Mouse (Mus musculus) adrenal gland, adult 2 months (tissue): ENCODE measurements around the gene Clint1. TPM values are rescaled to one million over a fixed set of nuclear protein-coding genes. Genes with fewer than 3 reads are reported as not detected.
A peak's percentile ranks its signal among the peaks of the same experiment; 100 is the strongest.

Experiments
- DNase-seq: peaks from one replicate; pipeline ENCODE4 v3.0.0; 2021
- microRNA-seq, 2 experiments: library from miRNA; unstranded; fragments of <30 nt; microRNA quantifications; one replicate each; pipeline ENCODE4 v1.2.0; 2021
- polyA plus RNA-seq: library from polyadenylated mRNA; depleted of rRNA; stranded (reverse); fragments of >200 nt; gene quantifications from 2 replicates; pipeline ENCODE4 v1.2.3, GENCODE M21; 2012; rRNA removed
- total RNA-seq, 2 experiments: library from RNA; stranded (reverse); gene quantifications; 2 replicates each; pipeline ENCODE4 v1.2.3; 2021

Clint1 gene
- total and polyA plus RNA-seq, 3 experiments = 41.4 to 99.1 (median 61.2) TPM

DNA sequence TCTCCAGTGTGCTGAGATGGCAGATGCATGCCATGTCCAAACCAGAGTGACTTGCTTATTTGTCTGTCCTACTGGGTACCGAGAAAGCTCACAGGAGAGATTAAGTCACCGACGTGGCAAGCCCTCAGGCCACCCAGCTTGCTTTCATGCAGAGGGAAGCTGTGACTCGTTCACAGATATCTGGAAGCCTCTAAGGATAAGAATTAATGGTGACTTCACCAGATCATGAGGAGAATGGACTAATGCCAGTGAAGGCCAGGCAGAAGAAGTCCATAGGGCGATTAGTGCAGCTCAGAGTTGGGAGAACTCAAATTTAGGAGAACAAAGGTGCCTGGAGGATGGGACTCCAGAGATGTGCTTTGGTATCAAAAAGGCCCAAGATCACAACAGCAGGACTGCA is 75.6 kb downstream of the Clint1 start:
- DNase-seq = peak; percentile 43

DNA sequence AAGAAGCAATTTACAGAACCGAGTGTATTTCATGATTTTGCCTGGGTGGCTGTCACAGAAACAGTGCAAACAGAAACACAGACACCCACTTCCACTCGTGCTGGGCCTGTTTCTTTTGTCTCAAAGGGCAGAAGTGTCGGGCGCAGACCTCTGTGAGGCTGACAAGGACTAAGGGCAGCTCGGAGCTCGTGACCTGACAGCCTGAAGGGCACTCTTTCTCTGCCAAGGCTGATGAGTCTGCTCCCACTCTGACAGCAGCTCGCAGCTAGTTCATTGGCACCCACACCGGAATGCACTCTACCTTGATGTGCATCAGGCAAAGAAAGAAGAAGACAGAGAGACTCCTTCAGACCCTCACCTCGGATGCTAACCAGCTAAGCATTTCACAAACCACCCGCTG is 77.7 kb downstream of the Clint1 start:
- peak; percentile 69 for DNase-seq

DNA sequence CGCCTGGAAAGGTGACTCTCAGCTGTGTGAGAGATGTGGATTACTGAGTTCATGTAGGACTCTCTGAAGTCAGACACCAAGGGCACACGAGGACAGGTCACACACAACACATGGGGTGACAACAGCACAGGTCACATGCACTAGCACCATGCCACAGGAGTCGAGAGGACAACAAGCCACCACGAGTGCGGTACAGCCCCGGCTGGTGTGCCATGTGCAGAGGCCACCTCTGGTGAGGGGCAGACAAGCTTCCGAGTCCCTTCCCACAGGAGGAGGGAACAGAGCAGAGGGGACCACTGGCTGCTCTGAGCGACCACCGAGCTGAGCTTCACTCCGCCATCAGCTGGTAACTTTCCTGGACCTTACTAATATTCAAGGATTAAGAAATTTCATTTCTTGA is 80.9 kb downstream of the Clint1 start:
- no peak for DNase-seq

DNA sequence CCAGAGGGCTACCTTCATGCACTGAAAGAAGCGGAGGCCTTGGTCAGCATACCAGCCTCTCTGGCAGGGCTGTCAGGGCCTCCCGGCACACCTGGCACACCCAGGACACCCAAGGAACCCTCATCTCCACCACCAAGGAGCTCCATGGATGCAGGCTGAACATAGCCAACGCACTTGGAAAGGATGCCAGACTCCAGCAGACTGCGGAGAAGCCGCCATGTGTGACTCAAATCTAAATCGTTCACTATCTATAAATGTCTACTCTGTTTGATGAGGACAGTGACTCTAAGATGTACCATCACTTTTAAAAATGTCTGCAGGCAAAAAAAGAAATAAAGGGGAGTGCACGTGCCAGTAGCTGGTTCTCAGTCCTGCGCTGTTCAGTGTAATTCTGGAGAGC is 85.6 kb downstream of the Clint1 start:
- DNase-seq = no peak

DNA sequence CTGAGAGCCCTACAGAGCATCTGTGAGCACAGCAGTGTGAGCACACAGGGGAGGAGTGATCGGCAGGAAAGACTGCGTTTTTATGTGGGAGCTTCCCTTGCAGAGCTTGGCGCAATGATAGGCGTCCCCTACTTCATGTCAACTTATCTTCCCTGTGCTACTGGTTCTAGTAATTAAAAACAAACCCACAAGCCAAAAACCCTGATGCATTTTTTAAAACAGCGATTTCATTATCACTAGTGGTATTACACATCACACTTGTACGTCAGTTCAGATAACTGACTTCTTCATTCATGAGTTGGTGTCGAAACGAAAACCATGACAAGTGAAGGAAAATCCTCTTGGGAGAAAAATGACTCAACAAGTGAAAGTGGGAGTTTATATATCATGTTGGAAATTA is 87.1 kb downstream of the Clint1 start:
- no peak for DNase-seq

DNA sequence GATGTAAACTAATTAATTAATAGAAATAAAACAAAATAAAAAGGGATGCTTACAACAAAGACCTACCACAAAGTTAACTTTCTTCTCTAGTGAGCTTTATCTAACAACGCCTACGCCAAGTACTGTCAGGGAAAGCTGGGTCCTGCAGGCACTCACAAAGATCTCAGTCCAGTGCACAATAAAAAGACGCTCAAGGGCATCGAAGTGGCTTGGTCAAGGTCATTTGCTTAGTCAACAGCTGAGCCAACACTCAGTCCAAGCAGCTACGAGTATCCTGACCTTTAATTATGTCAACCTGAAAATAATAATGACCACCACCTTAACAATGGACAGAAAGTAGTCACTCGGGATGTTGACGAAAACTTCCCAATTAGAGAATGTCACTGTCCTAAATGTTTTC is 90.4 kb downstream of the Clint1 start:
- DNase-seq = peak; percentile 74

DNA sequence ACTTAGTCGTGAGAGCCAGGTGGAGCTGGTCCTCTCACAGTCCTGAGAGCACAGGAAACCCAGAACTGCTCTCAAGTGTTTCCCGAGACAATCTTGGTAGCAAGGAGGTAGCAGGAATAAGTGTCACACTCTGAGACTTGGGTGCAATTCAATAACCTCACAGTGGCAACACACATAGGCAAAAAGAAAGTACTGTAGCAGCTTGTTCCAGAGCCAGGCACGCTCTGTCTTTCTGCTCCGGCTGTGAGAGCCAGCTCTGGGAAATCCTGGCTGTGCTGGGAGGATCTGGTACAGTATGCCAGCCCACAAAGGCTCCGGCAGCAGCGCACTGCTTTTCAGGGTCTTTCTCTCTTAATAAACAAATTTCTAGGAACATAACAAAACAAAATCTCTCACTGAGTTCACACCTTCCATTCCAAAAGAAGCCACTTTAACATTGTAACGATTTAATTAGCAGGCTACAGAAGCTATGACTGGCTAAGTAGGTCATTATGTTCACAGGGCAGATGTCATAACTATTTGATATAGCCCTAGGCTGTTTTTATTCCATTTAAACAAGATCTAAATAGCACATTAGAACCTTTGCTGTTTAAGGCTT is 91.4 kb downstream of the Clint1 start:
- peak; percentile 59 for DNase-seq

DNA sequence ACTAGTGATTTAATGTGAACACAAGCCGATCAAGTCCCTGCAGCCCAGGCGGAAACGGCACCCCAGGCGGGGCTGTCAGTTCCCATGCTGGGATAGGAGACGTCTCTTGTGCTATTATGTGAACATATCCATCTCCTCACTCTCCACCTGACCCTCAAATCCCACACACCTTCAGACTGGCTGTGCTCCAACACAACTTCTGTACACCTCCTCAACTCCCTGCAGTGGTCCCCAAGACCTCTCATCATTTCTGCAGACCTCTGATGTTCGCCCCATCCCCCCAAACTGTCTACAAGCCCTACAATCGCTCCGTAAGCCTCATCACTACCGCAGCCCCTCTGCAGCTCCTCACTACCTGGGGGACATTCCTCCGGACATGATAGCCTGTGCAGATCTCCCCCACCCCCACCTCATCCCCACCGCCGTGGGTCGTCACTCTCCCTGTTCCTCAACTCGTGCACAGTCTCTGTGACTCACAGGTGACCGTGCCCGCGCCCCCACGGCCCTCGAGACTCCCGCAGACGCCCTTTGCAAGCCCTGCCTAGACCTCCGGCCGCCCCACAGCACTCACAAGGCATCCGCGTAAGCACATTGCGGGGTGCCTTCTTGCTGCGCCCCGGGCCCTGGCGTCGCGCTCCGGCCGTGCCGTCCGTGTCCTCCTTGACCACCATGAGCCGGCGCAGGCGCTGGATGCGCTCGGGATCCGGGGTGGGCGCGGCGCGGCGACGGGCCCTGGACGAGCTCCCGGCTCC is 92.2 kb downstream of the Clint1 start:
- DNase-seq = peak; percentile 60

DNA sequence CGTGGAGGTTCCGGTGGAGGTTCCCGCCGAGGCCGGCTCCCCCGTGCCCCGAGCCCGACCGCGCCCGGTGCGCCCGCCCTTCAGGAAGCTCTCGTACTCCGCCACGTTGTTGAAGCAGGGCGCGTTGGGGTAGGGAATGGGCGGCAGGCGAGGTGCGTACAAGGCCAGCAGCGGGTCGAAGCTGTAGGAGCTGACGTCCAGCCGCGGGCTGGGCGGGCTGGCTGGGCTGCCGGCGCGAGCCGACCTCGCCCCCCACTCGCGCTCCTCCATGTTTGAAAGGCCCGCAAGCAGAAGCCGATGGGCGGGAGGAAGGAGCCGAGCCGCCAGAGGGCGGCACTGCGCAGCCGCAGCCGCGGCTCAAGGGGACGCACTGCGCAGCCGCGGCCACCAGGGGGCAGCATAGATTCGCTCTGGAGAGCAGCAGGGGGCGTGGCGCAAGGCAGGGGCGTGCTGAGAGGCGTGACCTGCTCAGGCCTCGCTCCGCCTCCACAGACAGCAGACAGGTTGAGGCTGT is 92.8 kb downstream of the Clint1 start, which contains the start of gene Lsm11:
Gene Lsm11, minus strand, starts transcription at position 293 of the 514 bp plus-strand sequence.
- DNase-seq = peak; percentile 97

DNA sequence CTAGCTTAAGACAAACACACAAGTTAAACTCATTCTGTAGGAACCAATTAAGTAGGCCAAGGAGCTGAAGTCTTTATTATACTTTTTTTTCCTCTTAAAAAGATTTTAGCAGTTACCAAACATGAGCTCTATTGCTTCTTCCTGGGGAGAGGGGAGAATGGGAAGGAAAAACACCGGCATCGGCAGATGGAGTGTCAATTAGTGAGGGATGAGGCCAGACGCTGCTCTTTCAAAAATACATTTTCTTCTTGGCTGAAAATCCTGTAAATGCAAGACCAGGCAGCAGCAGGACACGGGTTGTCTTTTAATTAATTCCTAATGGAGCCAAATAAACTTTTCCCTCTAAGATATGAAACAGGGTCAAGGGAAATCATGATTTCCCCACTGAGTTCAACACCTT is 94.9 kb downstream of the Clint1 start:
- no peak for DNase-seq

DNA sequence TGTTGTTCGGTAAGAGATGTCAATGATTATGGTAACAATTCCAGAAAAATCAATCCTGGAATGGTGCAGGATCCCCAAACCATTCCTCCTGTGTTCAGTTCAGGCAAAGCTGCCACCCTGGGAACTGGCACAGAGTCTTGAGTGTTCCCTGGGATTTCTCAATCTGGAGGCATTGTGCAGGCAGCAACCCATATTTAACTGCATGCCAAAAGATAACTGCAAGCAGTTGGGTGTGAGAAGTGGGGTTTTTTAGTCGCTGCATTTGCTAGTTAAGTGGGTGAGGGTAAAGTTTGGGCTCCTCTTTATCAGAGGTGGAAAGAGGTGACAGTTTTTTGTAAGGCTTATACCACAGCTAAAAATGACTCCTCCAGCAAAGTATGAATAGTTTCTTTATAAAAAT is 95.6 kb downstream of the Clint1 start:
- DNase-seq = no peak

DNA sequence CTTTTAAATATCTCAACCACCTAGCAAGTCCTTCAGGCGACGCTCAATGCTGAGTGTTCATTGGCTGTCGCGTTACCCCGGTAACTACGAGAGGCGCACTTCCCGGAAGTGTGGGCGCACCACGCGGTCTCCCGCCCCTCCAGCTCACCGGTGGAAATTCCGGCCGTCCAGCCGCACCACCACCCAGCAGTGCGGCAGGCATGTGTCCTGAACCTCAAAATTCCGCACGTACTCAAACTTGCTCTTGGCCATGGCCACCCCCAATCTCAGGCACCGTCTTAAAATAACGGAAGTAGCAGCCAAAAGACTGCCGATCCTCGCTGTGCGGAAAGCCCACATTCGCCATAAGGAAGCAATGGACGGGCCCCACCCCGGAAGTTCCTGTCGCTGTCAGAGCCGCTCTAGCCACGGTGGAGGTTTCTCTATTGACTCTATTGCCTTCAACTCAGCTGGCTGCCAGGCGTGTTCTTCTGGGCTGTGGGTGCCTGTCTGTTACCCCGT is 103.3 kb downstream of the Clint1 start, which contains the start of gene Thg1l:
Gene Thg1l, minus strand, starts transcription at position 368 of the 501 bp plus-strand sequence.
- DNase-seq = peak; percentile 94

DNA sequence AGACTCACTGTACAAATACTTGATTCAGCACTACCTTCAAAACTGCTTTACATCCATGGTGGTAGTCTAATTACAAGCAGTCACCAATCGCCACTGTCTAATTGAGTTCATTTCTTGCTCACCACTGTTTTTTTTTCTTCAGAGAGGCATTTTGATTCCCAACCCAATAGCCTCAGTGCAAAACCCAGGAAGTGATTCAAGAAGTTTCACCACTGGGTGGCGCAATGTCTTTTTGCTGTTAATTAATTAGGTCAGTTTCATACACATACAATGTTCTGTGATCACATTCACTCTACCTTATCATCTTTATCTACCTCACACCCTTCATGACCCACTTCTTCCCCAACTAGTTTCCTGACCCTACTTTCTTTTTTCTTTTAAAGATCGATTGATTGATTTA is 107.7 kb downstream of the Clint1 start:
- no peak for DNase-seq

DNA sequence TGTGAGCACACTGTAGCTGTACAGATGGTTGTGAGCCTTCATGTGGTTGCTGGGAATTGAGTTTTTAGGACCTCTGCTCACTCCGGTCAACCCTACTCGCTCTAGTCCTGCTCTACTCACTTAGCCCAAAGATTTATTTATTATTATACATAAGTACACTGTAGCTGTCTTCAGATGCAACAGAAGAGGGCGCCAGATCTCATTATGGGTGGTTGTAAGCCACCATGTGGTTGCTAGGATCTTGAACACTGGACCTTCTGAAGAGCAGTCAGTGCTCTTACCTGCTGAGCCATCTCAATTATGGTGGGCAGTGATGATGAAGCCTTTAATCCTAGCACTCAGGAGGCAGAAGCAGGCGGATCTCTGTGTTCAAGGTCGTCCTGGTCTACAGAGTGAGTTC is 108.2 kb downstream of the Clint1 start:
- no peak for DNase-seq

Small RNAs within 50 kb of the gene (microRNA-seq; reads per million reads assigned to microRNA genes)
- gene Gm22751 = 0 reads per million in 2 experiments

Other genes with a start within 250 kb of the Clint1 start
- 10 to 100 TPM in 1 of 2 experiments, 1 to 10 TPM in 1; 7.0 to 19.1 TPM for gene Lsm11, start 92.9 kb downstream of the Clint1 start, total RNA-seq
- 4.8 and 6.9 TPM in 2 replicates for gene Lsm11, start 92.9 kb downstream of the Clint1 start, polyA plus RNA-seq
- 10 to 100 TPM; 16.9 to 17.8 TPM for gene Thg1l, start 103.4 kb downstream of the Clint1 start, total RNA-seq
- 3.4 and 4.6 TPM in 2 replicates for gene Thg1l, start 103.4 kb downstream of the Clint1 start, polyA plus RNA-seq
- under 1 TPM; 0.14 to 0.28 TPM for gene Sox30, start 128.3 kb downstream of the Clint1 start, total RNA-seq
- gene Sox30, start 128.3 kb downstream of the Clint1 start, polyA plus RNA-seq = 0.21 and 0.25 TPM in 2 replicates
- 1 to 10 TPM in 1 of 2 experiments, under 1 TPM in 1; 0.92 to 3.5 TPM for gene Gm12166, start 200.3 kb downstream of the Clint1 start, total RNA-seq
- gene Gm12166, start 200.3 kb downstream of the Clint1 start, polyA plus RNA-seq = 7.5 and 14.5 TPM in 2 replicates
- 1 to 10 TPM; 2.6 to 6.7 TPM for gene Adam19, start 203.9 kb downstream of the Clint1 start, total RNA-seq
- 2.9 and 3.8 TPM in 2 replicates for gene Adam19, start 203.9 kb downstream of the Clint1 start, polyA plus RNA-seq